ENCODE assay signal across 26 mouse cellular contexts in the genomic region with DNA sequence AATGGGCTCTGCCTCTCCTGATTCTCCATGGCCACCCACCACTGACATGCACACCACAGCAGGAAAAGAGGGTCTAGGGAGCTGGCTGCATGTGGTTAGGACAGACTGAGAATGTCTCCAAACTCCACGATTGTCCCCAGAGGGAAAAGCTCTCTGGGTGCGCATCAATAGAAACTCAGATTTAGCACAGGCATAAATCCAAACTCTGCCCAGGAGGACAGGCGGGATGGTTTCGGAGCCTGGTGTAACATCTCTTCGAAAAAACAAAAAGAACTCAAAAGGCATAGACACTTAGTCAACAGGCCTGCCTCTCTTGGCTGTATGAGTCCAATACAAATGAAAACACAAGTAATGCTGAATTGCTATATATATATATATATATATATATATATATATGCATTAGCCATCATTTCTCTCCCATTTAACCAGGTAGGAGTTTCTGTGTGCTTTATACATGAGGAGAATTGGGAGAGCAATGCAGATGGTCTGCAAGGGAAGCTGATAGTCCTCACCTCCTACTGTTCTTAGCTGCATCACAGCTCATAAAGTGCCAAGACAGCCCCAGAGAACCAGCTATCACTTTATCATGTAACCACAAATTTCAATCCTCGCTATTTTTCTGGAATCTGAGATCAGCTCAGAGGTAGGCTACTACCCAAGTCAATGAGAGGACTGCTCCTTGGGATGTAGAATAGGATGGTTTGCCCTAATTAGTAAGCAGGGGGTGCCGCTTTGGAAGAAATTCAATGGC.
A peak's percentile ranks its signal among the peaks of the same experiment; 100 is the strongest.
DNase-seq lines count a peak whose midpoint lies in the region; ATAC-seq lines count a peak whose summit lies in the region.
"Had no signal": no experiment of that assay in that cellular context is flagged by ENCODE, and none has a peak within 500 bp of the region (broad histone marks: within the 10 kb centered on the region; RNA-seq: fewer than 3 reads in every experiment).

No protein-coding gene starts in this region.

- H3K9me3 ChIP-seq in kidney, embryonic 15.5 days (replicated peaks) = no peaks in the 10 kb centered on the region
- H3K9me3 ChIP-seq: intestine, embryonic 15.5 days; limb, embryonic 12.5 days; liver, embryonic 15.5 days had no signal

- no peak overlapping the region for H3K4me2 ChIP-seq in kidney, embryonic 15.5 days
- H3K4me2 ChIP-seq: hindbrain, embryonic 12.5 days; intestine, embryonic 15.5 days; limb, embryonic 12.5 days; liver, embryonic 15.5 days; lung, embryonic 14.5 days had no signal

- ATAC-seq in kidney, embryonic 15.5 days (replicated peaks; ENCODE audit: low FRiP score) = no peak
- ATAC-seq: CD4-positive, CD25-positive, alpha-beta regulatory T cell, adult 4 months; forebrain, embryonic 16.5 days; hindbrain, postnatal 0 days; intestine, embryonic 15.5 days had no signal

- no peaks in the 10 kb centered on the region for H3K27me3 ChIP-seq in kidney, embryonic 15.5 days
- H3K27me3 ChIP-seq: hindbrain, embryonic 12.5 days; intestine, embryonic 15.5 days; limb, embryonic 12.5 days; liver, embryonic 15.5 days had no signal

- H3K36me3 ChIP-seq in kidney, embryonic 15.5 days = no peaks in the 10 kb centered on the region
- H3K36me3 ChIP-seq: heart, embryonic 10.5 days; hindbrain, embryonic 12.5 days; intestine, embryonic 15.5 days; limb, embryonic 12.5 days; liver, embryonic 15.5 days had no signal

- H3K4me1 ChIP-seq in kidney, embryonic 15.5 days = no peaks in the 10 kb centered on the region
- H3K4me1 ChIP-seq: hindbrain, embryonic 12.5 days; intestine, embryonic 15.5 days; limb, embryonic 12.5 days; liver, embryonic 15.5 days had no signal

- H3K9ac ChIP-seq in kidney, embryonic 15.5 days = no peak overlapping the region
- H3K9ac ChIP-seq: hindbrain, embryonic 12.5 days; intestine, embryonic 15.5 days; limb, embryonic 12.5 days; liver, embryonic 15.5 days; lung, embryonic 14.5 days had no signal

- H3K27ac ChIP-seq in kidney, embryonic 15.5 days = 0 out of 2 replicates have a peak overlapping the region, but pooled peaks have one; percentile 14
- H3K27ac ChIP-seq: heart, embryonic 10.5 days; hindbrain, embryonic 12.5 days; hindbrain, postnatal 0 days; intestine, embryonic 15.5 days; limb, embryonic 12.5 days; liver, embryonic 15.5 days had no signal

- no peak for DNase-seq in kidney, adult 18-20 months
- peak; percentile 57 for DNase-seq in right cerebral cortex, adult 18-20 months
- DNase-seq in right cerebral cortex, postnatal 14 days = no peak
- peak; percentile 32 to 59 for DNase-seq in left cerebral cortex, adult 9 months (ENCODE audit: low spot score in 2 of 2)
- no peak for DNase-seq in cerebellum, postnatal 36 days
- DNase-seq in gastrocnemius, postnatal 10 days = no peak
- DNase-seq: adrenal gland, postnatal 14 days; cerebellum, adult 18-20 months; cerebellum, postnatal 10 days; heart, postnatal 36 days; kidney, adult 8-10 months; kidney, postnatal 14 days; lung, embryonic 14.5 days; lung, postnatal 14 days; midbrain, embryonic 14.5 days; thymus, postnatal 4 days had no signal

- no peak overlapping the region for H3K4me3 ChIP-seq in kidney, embryonic 15.5 days (replicated peaks)
- H3K4me3 ChIP-seq: erythroblast, embryonic 14.5 days; heart, embryonic 10.5 days; hindbrain, embryonic 12.5 days; intestine, embryonic 15.5 days; limb, embryonic 12.5 days; liver, embryonic 15.5 days had no signal

- WGBS in kidney, embryonic 15.5 days = 81% methylated on average over 7 of the region's 7 CpGs

Comparison
In these comparisons a context has a peak if more than half of its experiments do, and no peak if none do; other contexts are left out.
1. DNase-seq: peak in right cerebral cortex, adult 18-20 months (single experiment) and left cerebral cortex, adult 9 months (2 of 2); none in kidney, adult 18-20 months (single experiment), right cerebral cortex, postnatal 14 days (single experiment), cerebellum, postnatal 36 days (0 of 2) and gastrocnemius, postnatal 10 days (single experiment).